Mouse (Mus musculus) heart, adult 2 months (tissue): ENCODE measurements around the gene Nbeal2.

Source experiments
- CTCF ChIP-seq: fragments of 200-600 bp; IDR thresholded peaks from 2 replicates; pipeline ENCODE4 v1.8.1; 2022; ENCODE audit warnings: antibody characterized with exemption, mild to moderate bottlenecking, moderate library complexity
- POLR2A ChIP-seq: fragments of 200-500 bp; IDR thresholded peaks from 2 replicates; pipeline ENCODE4 v1.6.1; 2011; ENCODE audit warnings: mild to moderate bottlenecking, low read depth, low read length, control low read depth; ENCODE audit not compliant: insufficient read depth

DNA sequence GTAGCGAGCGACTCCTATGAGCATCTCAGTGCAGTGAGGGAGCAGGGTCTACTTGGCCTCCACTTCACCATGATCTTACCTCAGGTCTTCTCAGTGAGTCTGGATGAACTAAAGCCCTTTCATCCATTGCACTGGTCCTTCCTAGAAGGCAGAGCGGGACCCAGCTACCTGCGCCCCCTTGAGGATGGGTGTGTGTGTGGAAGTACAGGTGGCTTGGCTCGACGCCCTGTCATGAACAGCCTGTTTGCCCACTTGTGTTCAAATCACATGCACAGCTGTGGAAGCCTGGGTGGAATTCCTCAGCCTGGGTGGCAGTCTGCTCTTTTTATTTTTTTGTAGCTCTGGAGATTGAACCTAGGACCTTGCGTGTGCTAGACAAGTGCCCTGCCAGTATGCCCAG is 33.8 kb downstream of the Nbeal2 start:
- no peak for TF ChIP-seq POLR2A
- TF ChIP-seq CTCF, result no peak
